Mouse (Mus musculus): Measurements from ENCODE around the gene Kalrn.

The Kalrn gene

GRCm38 (mm10) chr16:34264671-34265070, 308.7 kb downstream of the Kalrn start:
- DNase-seq (ENCODE audit: low read depth, low spot score), result no peak

GRCm38 (mm10) chr16:34262731-34263460, 310.4 kb downstream of the Kalrn start:
- DNase-seq (ENCODE audit: low read depth, low spot score), result no peak

- no peak for DNase-seq (ENCODE audit: low read depth, low spot score)
Observed at GRCm38 (mm10) chr16:34260971-34261924, 312.1 kb downstream of the Kalrn start.

GRCm38 (mm10) chr16:34254646-34255022, 318.7 kb downstream of the Kalrn start:
- DNase-seq (ENCODE audit: low read depth, low spot score), result no peak

GRCm38 (mm10) chr16:34254002-34254645, 319.2 kb downstream of the Kalrn start:
- no peak for DNase-seq (ENCODE audit: low read depth, low spot score)

- DNase-seq (ENCODE audit: low read depth, low spot score), result no peak
Observed at GRCm38 (mm10) chr16:34252670-34253069, 320.7 kb downstream of the Kalrn start.

GRCm38 (mm10) chr16:34248256-34248655, 325.1 kb downstream of the Kalrn start:
- no peak for DNase-seq (ENCODE audit: low read depth, low spot score)

GRCm38 (mm10) chr16:34241936-34242729, 331.2 kb downstream of the Kalrn start:
- no peak for DNase-seq (ENCODE audit: low read depth, low spot score)

GRCm38 (mm10) chr16:34239618-34240017, 333.7 kb downstream of the Kalrn start:
- no peak for DNase-seq (ENCODE audit: low read depth, low spot score)

GRCm38 (mm10) chr16:34236898-34237611, 336.3 kb downstream of the Kalrn start:
- DNase-seq (ENCODE audit: low read depth, low spot score), result peak; percentile 54

GRCm38 (mm10) chr16:34235086-34235485, 338.2 kb downstream of the Kalrn start:
- DNase-seq (ENCODE audit: low read depth, low spot score), result no peak

- no peak for DNase-seq (ENCODE audit: low read depth, low spot score)
Observed at GRCm38 (mm10) chr16:34231952-34232351, 341.4 kb downstream of the Kalrn start.

- DNase-seq (ENCODE audit: low read depth, low spot score), result no peak
Observed at GRCm38 (mm10) chr16:34231146-34231545, 342.2 kb downstream of the Kalrn start.

- peak; percentile 8 for DNase-seq (ENCODE audit: low read depth, low spot score)
Observed at GRCm38 (mm10) chr16:34229350-34229749, 344.0 kb downstream of the Kalrn start.

- no peak for DNase-seq (ENCODE audit: low read depth, low spot score)
Observed at GRCm38 (mm10) chr16:34228661-34229060, 344.7 kb downstream of the Kalrn start.

GRCm38 (mm10) chr16:34212160-34212559, 361.2 kb downstream of the Kalrn start:
- no peak for DNase-seq (ENCODE audit: low read depth, low spot score)

GRCm38 (mm10) chr16:34211243-34211642, 362.1 kb downstream of the Kalrn start:
- DNase-seq (ENCODE audit: low read depth, low spot score), result no peak

GRCm38 (mm10) chr16:34208748-34209147, 364.6 kb downstream of the Kalrn start:
- DNase-seq (ENCODE audit: low read depth, low spot score), result peak; percentile 3

- no peak for DNase-seq (ENCODE audit: low read depth, low spot score)
Observed at GRCm38 (mm10) chr16:34207972-34208371, 365.4 kb downstream of the Kalrn start.

- no peak for DNase-seq (ENCODE audit: low read depth, low spot score)
Observed at GRCm38 (mm10) chr16:34204527-34205139, 368.7 kb downstream of the Kalrn start.
